Mouse (Mus musculus): ENCODE measurements around the gene Ankrd13c. TPM values are rescaled to one million over a fixed set of nuclear protein-coding genes. Genes with fewer than 3 reads are reported as not detected.

Gene Ankrd13c
- total RNA-seq, 1 experiment, result 33.7 TPM

GRCm38 (mm10) chr3:157998742-157999369 is 51.8 kb downstream of the Ankrd13c start:
- no peak overlapping the region for H3K27ac ChIP-seq (ENCODE audit: insufficient read depth, low read depth, low read length, poor library complexity, severe bottlenecking)
- no peaks in the 10 kb centered on the region for H3K9me3 ChIP-seq (ENCODE audit: control insufficient read depth, insufficient read depth, low read depth, low read length)
- H3K36me3 ChIP-seq (ENCODE audit: control insufficient read depth, insufficient read depth, low read length, poor library complexity, severe bottlenecking), result no peaks in the 10 kb centered on the region; the same call in 1 of the 2 replicates
- H3K4me1 ChIP-seq (ENCODE audit: control insufficient read depth in 2 of 2, insufficient read depth in 2 of 2, low read length in 2 of 2, poor library complexity in 1 of 2), result no peaks in the 10 kb centered on the region
- no peak for DNase-seq (ENCODE audit: low read depth, low spot score)
- in situ Hi-C loops (cut with MboI; ENCODE audit: low sequenced_read_pairs in 2 of 2, unreplicated experiment in 2 of 2), result no loop called here
- H3K9ac ChIP-seq (ENCODE audit: insufficient read depth, low read depth, low read length, poor library complexity, severe bottlenecking), result no peak overlapping the region
- TF ChIP-seq HCFC1 (IDR thresholded peaks at IDR 0.05; ENCODE audit: borderline replicate concordance, insufficient read depth, low read length) (no peak), ZNF384 (IDR thresholded peaks at IDR 0.05; ENCODE audit: low read depth, low read length) (no peak), CHD2 (IDR thresholded peaks at IDR 0.05; ENCODE audit: low read depth, low read length) (no peak), MAFK (IDR thresholded peaks at IDR 0.05; ENCODE audit: insufficient read depth, low read depth, low read length) (no peak), ZC3H11A (IDR thresholded peaks at IDR 0.05; ENCODE audit: borderline replicate concordance, low read depth, low read length) (no peak)
- no peak overlapping the region for H3K4me3 ChIP-seq (ENCODE audit: insufficient read depth in 1 of 2, low read depth in 1 of 2, low read length in 2 of 2, poor library complexity in 1 of 2, severe bottlenecking in 1 of 2)

- DNase-seq (ENCODE audit: low read depth, low spot score), result no peak
- in situ Hi-C loops (cut with MboI; ENCODE audit: low sequenced_read_pairs in 2 of 2, unreplicated experiment in 2 of 2), result loop anchor here in 1 of 2 experiments (25.0 kb wide), 1 partner anchor 471 kb away; the partner anchor contains the start of gene Zranb2
- TF ChIP-seq HCFC1 (IDR thresholded peaks at IDR 0.05; ENCODE audit: borderline replicate concordance, insufficient read depth, low read length), result no peak
- H3K9ac ChIP-seq (ENCODE audit: insufficient read depth, low read depth, low read length, poor library complexity, severe bottlenecking), result no peak overlapping the region
- peaks cover 20% of the 10 kb centered on the region for H3K36me3 ChIP-seq (ENCODE audit: control insufficient read depth, insufficient read depth, low read length, poor library complexity, severe bottlenecking)
- H3K9me3 ChIP-seq (ENCODE audit: control insufficient read depth, insufficient read depth, low read depth, low read length), result no peaks in the 10 kb centered on the region
- no peaks in the 10 kb centered on the region for H3K4me1 ChIP-seq (ENCODE audit: control insufficient read depth in 2 of 2, insufficient read depth in 2 of 2, low read length in 2 of 2, poor library complexity in 1 of 2)
- no peak overlapping the region for H3K4me3 ChIP-seq (ENCODE audit: insufficient read depth in 1 of 2, low read depth in 1 of 2, low read length in 2 of 2, poor library complexity in 1 of 2, severe bottlenecking in 1 of 2)
- no peak overlapping the region for H3K27ac ChIP-seq (ENCODE audit: insufficient read depth, low read depth, low read length, poor library complexity, severe bottlenecking)
Measured at GRCm38 (mm10) chr3:158008647-158009046, 61.6 kb downstream of the Ankrd13c start.

- Histone ChIP-seq H3K36me3 (ENCODE audit: control insufficient read depth, insufficient read depth, low read length, poor library complexity, severe bottlenecking) (peaks cover 22% of the 10 kb centered on the region), H3K9ac (ENCODE audit: insufficient read depth, low read depth, low read length, poor library complexity, severe bottlenecking) (no peak overlapping the region), H3K4me1 (ENCODE audit: control insufficient read depth in 2 of 2, insufficient read depth in 2 of 2, low read length in 2 of 2, poor library complexity in 1 of 2) (no peaks in the 10 kb centered on the region), H3K9me3 (ENCODE audit: control insufficient read depth, insufficient read depth, low read depth, low read length) (no peaks in the 10 kb centered on the region), H3K4me3 (ENCODE audit: insufficient read depth in 1 of 2, low read depth in 1 of 2, low read length in 2 of 2, poor library complexity in 1 of 2, severe bottlenecking in 1 of 2) (no peak overlapping the region), H3K27ac (ENCODE audit: insufficient read depth, low read depth, low read length, poor library complexity, severe bottlenecking) (no peak overlapping the region)
- DNase-seq (ENCODE audit: low read depth, low spot score), result no peak
- TF ChIP-seq CHD2 (IDR thresholded peaks at IDR 0.05; ENCODE audit: low read depth, low read length) (no peak), ZNF384 (IDR thresholded peaks at IDR 0.05; ENCODE audit: low read depth, low read length) (no peak), HCFC1 (IDR thresholded peaks at IDR 0.05; ENCODE audit: borderline replicate concordance, insufficient read depth, low read length) (no peak), ZC3H11A (IDR thresholded peaks at IDR 0.05; ENCODE audit: borderline replicate concordance, low read depth, low read length) (no peak), MAFK (IDR thresholded peaks at IDR 0.05; ENCODE audit: insufficient read depth, low read depth, low read length) (no peak)
- in situ Hi-C loops (cut with MboI; ENCODE audit: low sequenced_read_pairs in 2 of 2, unreplicated experiment in 2 of 2), result loop anchor here in 1 of 2 experiments (25.0 kb wide), 1 partner anchor 473 kb away; the partner anchor contains the start of gene Zranb2
Measured at GRCm38 (mm10) chr3:158009762-158010320, 62.8 kb downstream of the Ankrd13c start.

- no peak for TF ChIP-seq MAFK (IDR thresholded peaks at IDR 0.05; ENCODE audit: insufficient read depth, low read depth, low read length)
- peak; percentile 82 for TF ChIP-seq HCFC1 (IDR thresholded peaks at IDR 0.05; ENCODE audit: borderline replicate concordance, insufficient read depth, low read length)
- TF ChIP-seq CHD2 (IDR thresholded peaks at IDR 0.05; ENCODE audit: low read depth, low read length), result peak; percentile 76
- no peak for TF ChIP-seq ZNF384 (IDR thresholded peaks at IDR 0.05; ENCODE audit: low read depth, low read length)
- Histone ChIP-seq H3K27ac (ENCODE audit: insufficient read depth, low read depth, low read length, poor library complexity, severe bottlenecking) (peak overlapping the region; percentile 91), H3K9ac (ENCODE audit: insufficient read depth, low read depth, low read length, poor library complexity, severe bottlenecking) (peak overlapping the region; percentile 95), H3K9me3 (ENCODE audit: control insufficient read depth, insufficient read depth, low read depth, low read length) (no peaks in the 10 kb centered on the region), H3K4me1 (ENCODE audit: control insufficient read depth in 2 of 2, insufficient read depth in 2 of 2, low read length in 2 of 2, poor library complexity in 1 of 2) (peaks cover 0 to 1% of the 10 kb centered on the region in 2 experiments; a peak in 1 of 4 replicates), H3K4me3 (ENCODE audit: insufficient read depth in 1 of 2, low read depth in 1 of 2, low read length in 2 of 2, poor library complexity in 1 of 2, severe bottlenecking in 1 of 2) (peak overlapping the region; percentile 86 to 91), H3K36me3 (ENCODE audit: control insufficient read depth, insufficient read depth, low read length, poor library complexity, severe bottlenecking) (peaks cover 2% of the 10 kb centered on the region)
- peak; percentile 76 for DNase-seq (ENCODE audit: low read depth, low spot score)
- in situ Hi-C loops (cut with MboI; ENCODE audit: low sequenced_read_pairs in 2 of 2, unreplicated experiment in 2 of 2), result no loop called here
Measured at GRCm38 (mm10) chr3:158031371-158031925, 84.4 kb downstream of the Ankrd13c start.

Data from ES-E14 (cell line).